Mouse (Mus musculus): Measurements from ENCODE around the gene Trim63. TPM values are rescaled to one million over a fixed set of nuclear protein-coding genes. Genes with fewer than 3 reads are reported as not detected.

Trim63 gene
- polyA plus RNA-seq, 1 experiment from 2014 or later, result 2.4 TPM

DNA sequence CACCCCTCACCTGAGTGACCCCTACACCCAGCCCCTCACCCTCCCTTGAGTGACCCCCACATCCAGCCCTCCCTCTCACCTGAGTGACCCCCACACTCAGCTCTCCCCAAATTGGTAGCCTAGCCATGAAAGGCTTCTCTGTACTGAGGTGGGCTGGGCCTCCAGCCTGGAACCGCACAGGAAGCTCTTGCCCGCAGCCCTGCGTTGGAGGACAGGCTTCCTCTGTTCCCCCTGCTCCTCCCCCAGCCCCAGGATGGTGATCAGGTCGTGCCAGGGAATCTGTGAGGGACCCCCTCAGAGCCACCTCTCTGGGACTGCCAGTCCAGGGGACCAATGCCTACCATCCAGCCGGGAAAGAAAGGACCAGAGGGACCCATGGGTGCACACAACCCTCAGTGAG lies 50.4 kb downstream of the Trim63 start:
- Histone ChIP-seq H3K9ac (ENCODE audit: low read depth, low read length) (no peak overlapping the region), H3K4me2 (ENCODE audit: low read length) (no peak overlapping the region), H3K4me3 (replicated peaks; ENCODE audit: low read depth, low read length) (no peak overlapping the region), H3K36me3 (ENCODE audit: insufficient read depth, low read length) (no peaks in the 10 kb centered on the region), H3K4me1 (replicated peaks; ENCODE audit: insufficient read depth, low read length) (0 out of 2 replicates have a peak, but pooled peaks cover 3% of the 10 kb centered on the region), H3K27ac (no peak overlapping the region), H3K9me3 (replicated peaks; ENCODE audit: low read length) (no peaks in the 10 kb centered on the region), H3K27me3 (ENCODE audit: insufficient read depth, low read length) (0 out of 2 replicates have a peak, but pooled peaks cover 3% of the 10 kb centered on the region)
- no peak for ATAC-seq (replicated peaks; ENCODE audit: low FRiP score, low read depth)
- DNase-seq (ENCODE audit: low spot score), result no peak
- 23% methylated on average over 5 of the region's 5 CpGs for WGBS
- no peak for TF ChIP-seq CTCF (IDR thresholded peaks at IDR 0.05; ENCODE audit: low read depth)

DNA sequence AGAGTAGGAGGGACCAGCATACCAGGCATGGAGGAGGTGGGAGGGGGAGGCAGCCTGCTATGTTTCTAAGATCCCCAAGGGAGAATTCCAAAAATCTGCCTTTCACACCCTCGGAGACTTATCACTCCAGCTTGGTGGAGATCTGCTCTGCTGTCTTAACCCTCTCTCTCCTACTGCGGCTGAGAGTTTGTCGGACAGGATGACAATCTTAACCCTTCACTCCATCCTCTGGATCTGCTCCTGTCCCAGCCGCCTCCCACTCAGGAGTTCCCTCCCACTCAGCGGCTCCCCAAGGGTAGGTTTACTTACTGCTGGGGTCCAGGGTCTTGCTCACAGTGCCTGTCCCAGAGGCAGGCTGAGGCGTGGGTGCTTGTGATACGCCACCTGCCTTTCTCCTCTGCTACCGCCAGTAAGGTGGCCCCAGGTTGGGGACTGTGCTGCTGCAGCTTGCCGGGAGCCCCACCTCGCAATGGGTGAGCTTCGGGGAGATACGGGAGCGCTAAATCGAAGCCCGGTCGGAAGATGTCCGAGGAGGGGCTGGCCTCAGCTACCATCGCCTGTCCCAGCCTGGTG lies 55.8 kb downstream of the Trim63 start:
- no peaks in the 10 kb centered on the region for H3K9me3 ChIP-seq (replicated peaks; ENCODE audit: low read length)
- H3K36me3 ChIP-seq (ENCODE audit: insufficient read depth, low read length), result no peaks in the 10 kb centered on the region
- peak overlapping the region; percentile 39 for H3K4me3 ChIP-seq (replicated peaks; ENCODE audit: low read depth, low read length)
- H3K4me1 ChIP-seq (replicated peaks; ENCODE audit: insufficient read depth, low read length), result peaks cover 16% of the 10 kb centered on the region
- no peak overlapping the region for H3K27ac ChIP-seq
- DNase-seq (ENCODE audit: low spot score) (peak; percentile 61), ATAC-seq (replicated peaks; ENCODE audit: low FRiP score, low read depth) (no peak)
- peak overlapping the region; percentile 89 for H3K4me2 ChIP-seq (ENCODE audit: low read length)
- H3K9ac ChIP-seq (ENCODE audit: low read depth, low read length), result peak overlapping the region; percentile 40; the same call in 1 of the 2 replicates
- under 1% methylated on average over 18 of the region's 18 CpGs for WGBS
- TF ChIP-seq CTCF (IDR thresholded peaks at IDR 0.05; ENCODE audit: low read depth), result peak; percentile 15; the same call in 1 of the 2 replicates
- H3K27me3 ChIP-seq (ENCODE audit: insufficient read depth, low read length), result peaks cover 14% of the 10 kb centered on the region; the same call in 1 of the 2 replicates

DNA sequence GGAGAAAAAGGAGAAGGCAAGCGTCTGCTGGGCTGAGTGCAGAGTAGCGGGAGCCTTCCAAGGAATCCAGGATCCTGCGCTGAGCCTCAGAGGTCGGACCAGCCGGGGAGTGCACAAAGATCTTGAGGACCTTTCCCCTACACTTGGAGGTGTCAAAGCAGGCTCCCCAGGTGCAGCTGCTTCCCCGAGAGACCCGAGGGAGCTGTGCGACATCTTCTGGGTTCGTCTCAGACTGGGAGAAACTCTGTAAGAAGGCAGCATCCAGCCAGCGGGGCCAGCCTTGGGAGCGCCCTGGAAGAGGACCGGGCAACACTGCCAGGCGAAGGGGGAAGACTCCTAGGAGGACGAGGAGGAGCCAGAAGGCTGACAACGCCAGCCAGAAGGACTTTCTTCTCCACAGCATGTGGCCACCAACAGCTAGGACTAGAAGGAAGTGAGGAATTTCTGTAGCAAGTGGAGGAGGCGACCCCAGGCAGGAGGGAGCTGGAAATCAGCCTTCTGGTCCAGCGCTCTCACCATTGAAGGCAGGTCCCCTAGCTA lies 56.5 kb downstream of the Trim63 start:
- Histone ChIP-seq H3K9me3 (replicated peaks; ENCODE audit: low read length) (no peaks in the 10 kb centered on the region), H3K36me3 (ENCODE audit: insufficient read depth, low read length) (no peaks in the 10 kb centered on the region), H3K27me3 (ENCODE audit: insufficient read depth, low read length) (peaks cover 14% of the 10 kb centered on the region; the same call in 1 of the 2 replicates), H3K4me2 (ENCODE audit: low read length) (peak overlapping the region; percentile 89), H3K4me3 (replicated peaks; ENCODE audit: low read depth, low read length) (peak overlapping the region; percentile 39), H3K27ac (no peak overlapping the region), H3K9ac (ENCODE audit: low read depth, low read length) (peak overlapping the region; percentile 40; the same call in 1 of the 2 replicates), H3K4me1 (replicated peaks; ENCODE audit: insufficient read depth, low read length) (peaks cover 16% of the 10 kb centered on the region)
- WGBS, result 2% methylated on average over 17 of the region's 17 CpGs
- ATAC-seq (replicated peaks; ENCODE audit: low FRiP score, low read depth) (no peak), DNase-seq (ENCODE audit: low spot score) (no peak)
- TF ChIP-seq CTCF (IDR thresholded peaks at IDR 0.05; ENCODE audit: low read depth), result no peak

DNA sequence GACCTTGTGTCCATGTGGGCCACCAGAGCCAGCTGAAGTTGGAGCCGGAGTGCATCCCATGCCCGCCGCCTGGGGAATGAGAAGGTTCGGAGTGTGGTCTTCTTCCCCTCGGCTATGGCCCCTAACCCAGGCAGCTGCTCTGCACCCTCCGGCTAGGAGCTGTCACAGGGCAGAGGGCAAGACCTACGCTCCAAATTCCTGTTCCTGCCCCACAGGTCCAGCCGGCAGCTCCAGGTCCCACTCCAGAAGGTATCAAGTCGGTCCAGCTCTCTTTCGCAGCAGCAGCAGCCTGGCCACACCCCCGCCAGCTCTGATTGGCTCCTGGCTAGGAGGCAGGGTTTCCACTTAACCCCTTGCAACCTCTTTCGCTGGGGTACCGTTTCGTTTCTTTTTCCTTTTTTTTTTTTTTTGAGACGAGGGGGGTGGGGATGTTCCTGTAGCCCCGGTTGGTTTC lies 57.4 kb downstream of the Trim63 start:
- Histone ChIP-seq H3K4me1 (replicated peaks; ENCODE audit: insufficient read depth, low read length) (peaks cover 16% of the 10 kb centered on the region), H3K9ac (ENCODE audit: low read depth, low read length) (peak overlapping the region; percentile 39; the same call in 1 of the 2 replicates), H3K4me2 (ENCODE audit: low read length) (peak overlapping the region; percentile 89), H3K27ac (no peak overlapping the region), H3K4me3 (replicated peaks; ENCODE audit: low read depth, low read length) (peak overlapping the region; percentile 39), H3K27me3 (ENCODE audit: insufficient read depth, low read length) (peaks cover 14% of the 10 kb centered on the region; the same call in 1 of the 2 replicates), H3K36me3 (ENCODE audit: insufficient read depth, low read length) (no peaks in the 10 kb centered on the region), H3K9me3 (replicated peaks; ENCODE audit: low read length) (no peaks in the 10 kb centered on the region)
- peak; percentile 80 for DNase-seq (ENCODE audit: low spot score)
- ATAC-seq (replicated peaks; ENCODE audit: low FRiP score, low read depth), result peak; percentile 67; the same call in 1 of the 2 replicates
- 0% methylated on average over 16 of the region's 16 CpGs for WGBS
- no peak for TF ChIP-seq CTCF (IDR thresholded peaks at IDR 0.05; ENCODE audit: low read depth)

DNA sequence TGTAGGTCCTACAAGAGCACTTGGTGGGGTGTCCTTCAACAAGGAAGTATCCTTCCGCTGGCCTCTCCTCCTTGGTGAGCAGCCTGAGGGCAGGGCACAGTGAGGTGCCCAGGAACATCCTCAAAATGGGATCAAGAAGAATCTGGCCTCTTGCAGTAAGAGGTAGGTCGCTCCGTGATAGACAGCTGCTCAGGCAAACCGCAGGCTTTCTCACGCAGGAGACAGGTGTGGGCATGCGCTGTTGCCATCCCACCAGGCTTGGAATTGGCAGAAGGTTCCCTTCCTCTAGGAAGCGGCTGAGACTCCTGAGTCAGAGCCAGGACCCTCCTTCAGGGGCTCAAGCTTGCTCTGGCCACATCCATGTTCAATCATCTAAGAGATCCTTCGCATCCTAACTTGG lies 58.4 kb downstream of the Trim63 start:
- no peak for DNase-seq (ENCODE audit: low spot score)
- Histone ChIP-seq H3K9me3 (replicated peaks; ENCODE audit: low read length) (no peaks in the 10 kb centered on the region), H3K36me3 (ENCODE audit: insufficient read depth, low read length) (no peaks in the 10 kb centered on the region), H3K4me1 (replicated peaks; ENCODE audit: insufficient read depth, low read length) (peaks cover 16% of the 10 kb centered on the region), H3K27me3 (ENCODE audit: insufficient read depth, low read length) (peaks cover 14% of the 10 kb centered on the region; the same call in 1 of the 2 replicates), H3K4me3 (replicated peaks; ENCODE audit: low read depth, low read length) (no peak overlapping the region), H3K27ac (no peak overlapping the region), H3K4me2 (ENCODE audit: low read length) (no peak overlapping the region), H3K9ac (ENCODE audit: low read depth, low read length) (no peak overlapping the region)
- WGBS, result 84% methylated on average over 8 of the region's 8 CpGs
- TF ChIP-seq CTCF (IDR thresholded peaks at IDR 0.05; ENCODE audit: low read depth), result no peak
- ATAC-seq (replicated peaks; ENCODE audit: low FRiP score, low read depth), result no peak

DNA sequence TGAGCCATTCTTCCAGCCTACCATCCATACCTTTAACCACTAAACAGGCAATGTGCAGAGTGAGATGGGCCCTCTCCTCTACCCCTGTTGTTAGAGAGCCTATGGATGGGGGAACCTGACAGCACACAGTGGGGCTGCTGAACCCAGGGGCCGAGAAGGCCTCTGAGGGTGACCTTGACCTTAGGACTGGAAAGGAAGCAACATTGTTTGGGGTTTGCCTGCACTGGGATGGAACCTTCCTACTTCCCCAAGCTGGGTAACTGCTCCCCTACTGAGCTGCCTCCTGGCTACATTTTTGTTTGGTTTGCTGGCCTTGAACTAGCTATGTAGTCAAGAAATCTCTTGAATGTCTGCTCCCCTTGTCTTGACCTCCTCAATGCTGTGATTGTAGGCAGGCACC lies 59.4 kb downstream of the Trim63 start:
- TF ChIP-seq CTCF (IDR thresholded peaks at IDR 0.05; ENCODE audit: low read depth), result no peak
- WGBS, result 35% methylated on average over 1 of the region's 1 CpGs
- Histone ChIP-seq H3K27ac (no peak overlapping the region), H3K9ac (ENCODE audit: low read depth, low read length) (no peak overlapping the region), H3K4me2 (ENCODE audit: low read length) (no peak overlapping the region), H3K9me3 (replicated peaks; ENCODE audit: low read length) (no peaks in the 10 kb centered on the region), H3K36me3 (ENCODE audit: insufficient read depth, low read length) (no peaks in the 10 kb centered on the region), H3K4me1 (replicated peaks; ENCODE audit: insufficient read depth, low read length) (peaks cover 16% of the 10 kb centered on the region), H3K27me3 (ENCODE audit: insufficient read depth, low read length) (peaks cover 14% of the 10 kb centered on the region; the same call in 1 of the 2 replicates), H3K4me3 (replicated peaks; ENCODE audit: low read depth, low read length) (no peak overlapping the region)
- ATAC-seq (replicated peaks; ENCODE audit: low FRiP score, low read depth) (no peak), DNase-seq (ENCODE audit: low spot score) (no peak)

Data from kidney, postnatal 0 days (tissue).